Mouse (Mus musculus) liver, adult 2 months (tissue): Measurements from ENCODE around the gene 1700008O03Rik. TPM values are rescaled to one million over a fixed set of nuclear protein-coding genes. Genes with fewer than 3 reads are reported as not detected.

ENCODE experiments used
- DNase-seq: peaks from one replicate; pipeline ENCODE4 v3.0.0-alpha.2; 2011; ENCODE audit warnings: low read depth, low spot score; ENCODE audit errors: extremely low read depth
- H3K27ac ChIP-seq: fragments of 200-500 bp; replicated peaks from 2 replicates; pipeline ENCODE4 v1.5.1; 2012; ENCODE audit warnings: low read depth, mild to moderate bottlenecking, control low read depth, inconsistent platforms, low read length; ENCODE audit not compliant: insufficient read depth
- H3K27me3 ChIP-seq: fragments of 200-500 bp; 2 replicates; pipeline ENCODE4 v1.6.1; 2012; ENCODE audit warnings: mild to moderate bottlenecking, moderate library complexity, low read length, inconsistent platforms; ENCODE audit not compliant: control insufficient read depth, insufficient read depth
- H3K36me3 ChIP-seq: fragments of 200-500 bp; 2 replicates; pipeline ENCODE4 v1.6.1; 2012; ENCODE audit warnings: low read length, inconsistent platforms; ENCODE audit not compliant: control insufficient read depth, insufficient read depth
- H3K4me1 ChIP-seq: fragments of 200-500 bp; 2 replicates; pipeline ENCODE4 v1.6.1; 2011; ENCODE audit warnings: low read length; ENCODE audit not compliant: control insufficient read depth, insufficient read depth
- H3K4me3 ChIP-seq: fragments of 200-500 bp; 2 replicates; pipeline ENCODE4 v1.5.1; 2011; ENCODE audit warnings: low read depth, mild to moderate bottlenecking, control low read depth, low read length, moderate library complexity; ENCODE audit not compliant: insufficient read depth
- H3K79me2 ChIP-seq: fragments of 200-500 bp; 2 replicates; pipeline ENCODE4 v1.6.1; 2012; ENCODE audit warnings: inconsistent platforms, mild to moderate bottlenecking, low read length, moderate library complexity; ENCODE audit not compliant: control insufficient read depth, insufficient read depth
- H3K9ac ChIP-seq: fragments of 200-500 bp; 2 replicates; pipeline ENCODE4 v1.6.1; 2012; ENCODE audit warnings: low read depth, mild to moderate bottlenecking, control low read depth, inconsistent platforms, low read length
- CTCF ChIP-seq: fragments of 200-500 bp; IDR thresholded peaks from 2 replicates; pipeline ENCODE4 v1.5.1; 2011; ENCODE audit warnings: low read depth, low read length, control low read depth
- POLR2A ChIP-seq: fragments of 200-500 bp; IDR thresholded peaks from 2 replicates; pipeline ENCODE4 v1.6.1; 2011; ENCODE audit warnings: low read length, control low read depth; ENCODE audit not compliant: insufficient read depth; ENCODE audit errors: extremely low read depth
- WGBS: fragments of 180-500 bp; shearing (Covaris S2); methylation state at CpG from one replicate; pipeline ENCODE4 v1.1.7; 2018; 5-methylcytosine and 5-hydroxymethylcytosine counted together
- polyA plus RNA-seq: library from polyadenylated mRNA; depleted of rRNA; stranded (reverse); fragments of >200 nt; gene quantifications from 2 replicates; pipeline ENCODE4 v1.2.3, GENCODE M21; 2012
- total RNA-seq: library from RNA; depleted of rRNA; stranded (reverse); fragments of >200 nt; gene quantifications from 2 replicates; pipeline ENCODE4 v1.2.3, GENCODE M21; 2014

1700008O03Rik gene
- total and polyA plus RNA-seq, 2 experiments, result 0.27 TPM; not detected in 1

GRCm38 (mm10) chr7:44353601-44354340 is 31.8 kb downstream of the 1700008O03Rik start:
- Histone ChIP-seq H3K36me3 (no peaks in the 10 kb centered on the region), H3K9ac (no peak overlapping the region), H3K79me2 (no peaks in the 10 kb centered on the region), H3K27ac (no peak overlapping the region), H3K4me3 (no peak overlapping the region), H3K27me3 (peaks cover 34% of the 10 kb centered on the region), H3K4me1 (no peaks in the 10 kb centered on the region)
- no peak for DNase-seq
- WGBS, result 4% methylated on average over 30 of the region's 35 CpGs
- TF ChIP-seq POLR2A (no peak), CTCF (no peak)

DNA sequence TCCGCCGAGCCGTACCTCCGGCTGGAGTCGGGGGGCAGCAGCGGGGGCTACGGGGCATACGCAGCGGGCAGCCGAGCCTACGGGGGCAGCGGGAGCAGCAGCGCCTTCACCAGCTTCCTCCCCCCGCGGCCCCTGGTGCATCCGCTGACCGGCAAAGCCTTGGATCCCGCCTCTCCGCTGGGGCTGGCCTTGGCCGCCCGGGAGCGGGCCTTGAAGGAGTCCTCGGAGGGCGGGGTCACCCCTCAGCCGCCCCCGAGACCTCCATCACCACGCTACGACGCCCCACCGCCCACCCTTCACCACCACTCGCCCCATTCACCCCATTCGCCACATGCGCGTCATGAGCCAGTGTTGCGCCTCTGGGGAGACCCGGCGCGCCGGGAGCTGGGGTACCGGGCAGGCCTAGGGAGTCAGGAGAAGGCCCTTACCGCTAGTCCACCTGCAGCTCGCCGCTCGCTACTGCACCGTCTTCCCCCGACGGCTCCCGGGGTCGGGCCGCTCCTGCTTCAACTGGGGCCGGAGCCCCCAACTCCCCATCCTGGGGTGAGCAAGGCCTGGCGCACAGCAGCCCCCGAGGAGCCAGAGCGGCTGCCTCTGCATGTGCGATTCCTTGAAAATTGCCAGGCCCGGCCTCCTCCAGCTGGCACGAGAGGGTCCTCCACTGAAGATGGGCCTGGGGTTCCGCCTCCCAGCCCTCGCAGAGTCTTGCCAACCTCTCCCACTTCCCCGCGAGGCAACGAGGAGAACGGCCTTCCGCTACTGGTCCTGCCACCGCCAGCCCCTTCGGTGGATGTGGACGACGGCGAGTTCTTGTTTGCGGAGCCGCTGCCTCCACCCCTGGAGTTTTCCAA is 32.6 kb downstream of the 1700008O03Rik start:
- H3K4me1 ChIP-seq, result no peaks in the 10 kb centered on the region
- 5% methylated on average over 71 of the region's 71 CpGs for WGBS
- no peak for DNase-seq
- H3K4me3 ChIP-seq, result no peak overlapping the region
- peaks cover 34% of the 10 kb centered on the region for H3K27me3 ChIP-seq
- no peaks in the 10 kb centered on the region for H3K36me3 ChIP-seq
- H3K79me2 ChIP-seq, result no peaks in the 10 kb centered on the region
- no peak for TF ChIP-seq CTCF
- no peak for TF ChIP-seq POLR2A
- no peak overlapping the region for H3K9ac ChIP-seq
- H3K27ac ChIP-seq, result no peak overlapping the region

GRCm38 (mm10) chr7:44351881-44352749 is 33.5 kb downstream of the 1700008O03Rik start:
- Histone ChIP-seq H3K4me3 (no peak overlapping the region), H3K27ac (no peak overlapping the region), H3K9ac (no peak overlapping the region), H3K79me2 (no peaks in the 10 kb centered on the region), H3K27me3 (peaks cover 32% of the 10 kb centered on the region), H3K4me1 (no peaks in the 10 kb centered on the region), H3K36me3 (no peaks in the 10 kb centered on the region)
- WGBS, result 9% methylated on average over 70 of the region's 71 CpGs
- no peak for DNase-seq
- no peak for TF ChIP-seq CTCF
- no peak for TF ChIP-seq POLR2A

DNA sequence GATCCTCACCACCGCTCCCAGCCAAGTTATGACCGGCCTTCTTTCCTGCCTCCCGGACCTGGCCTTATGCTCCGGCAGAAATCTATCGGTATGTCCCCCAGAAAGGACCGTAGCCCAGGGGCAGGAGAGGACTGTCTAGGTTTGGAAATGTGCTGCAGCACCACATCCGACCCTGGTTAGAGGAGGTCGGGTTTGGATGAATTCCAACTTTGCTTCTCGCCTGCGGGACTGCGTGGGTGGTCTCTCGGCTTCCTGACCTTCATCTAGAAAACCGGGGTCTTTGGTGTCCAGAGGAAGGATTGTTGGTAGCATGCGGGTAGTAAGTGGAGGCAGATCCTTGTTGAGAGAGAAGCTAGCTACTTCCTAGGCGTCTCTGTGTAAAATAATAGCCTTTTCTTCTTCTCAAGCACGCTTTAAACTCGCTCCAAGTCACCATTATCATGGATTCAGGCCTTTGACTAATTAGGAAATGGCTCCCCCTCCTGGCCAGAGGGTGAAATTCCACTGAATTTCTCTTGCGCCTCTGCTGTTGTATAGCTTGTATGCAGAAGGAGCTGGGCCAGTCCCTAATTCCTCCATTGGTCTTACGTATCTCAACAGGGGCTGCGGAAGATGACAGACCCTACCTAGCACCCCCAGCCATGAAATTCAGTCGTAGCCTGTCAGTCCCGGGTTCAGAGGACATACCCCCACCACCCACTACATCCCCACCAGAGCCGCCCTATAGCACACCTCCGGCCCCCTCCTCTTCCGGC is 34.5 kb downstream of the 1700008O03Rik start:
- DNase-seq, result peak; percentile 57
- Histone ChIP-seq H3K4me3 (no peak overlapping the region), H3K4me1 (no peaks in the 10 kb centered on the region), H3K27ac (no peak overlapping the region), H3K27me3 (peaks cover 28% of the 10 kb centered on the region), H3K36me3 (no peaks in the 10 kb centered on the region), H3K9ac (no peak overlapping the region), H3K79me2 (no peaks in the 10 kb centered on the region)
- TF ChIP-seq POLR2A (no peak), CTCF (peak; percentile 60)
- 10% methylated on average over 25 of the region's 25 CpGs for WGBS

DNA sequence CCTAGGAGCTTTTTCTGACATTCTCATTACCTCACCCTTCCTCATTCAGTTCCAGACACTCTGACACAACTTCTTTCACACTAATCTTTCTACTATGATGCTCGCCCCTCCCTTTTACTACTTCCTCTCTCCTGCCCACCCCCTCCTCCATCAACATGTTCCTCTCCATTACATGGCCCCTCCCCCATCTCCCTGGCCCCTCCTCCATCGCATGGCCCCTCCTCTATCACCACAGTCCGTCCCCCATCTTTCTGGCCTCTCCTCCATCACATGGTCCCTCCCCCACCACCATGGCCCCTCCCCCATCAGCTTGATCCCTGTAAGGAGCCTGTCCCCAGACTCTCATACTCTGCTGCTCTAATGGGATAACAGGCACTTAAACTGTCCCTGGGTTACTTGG is 36.6 kb downstream of the 1700008O03Rik start:
- no peak overlapping the region for H3K9ac ChIP-seq
- H3K79me2 ChIP-seq, result no peaks in the 10 kb centered on the region
- 35% methylated on average over 3 of the region's 3 CpGs for WGBS
- H3K27me3 ChIP-seq, result peaks cover 25% of the 10 kb centered on the region
- H3K36me3 ChIP-seq, result no peaks in the 10 kb centered on the region
- TF ChIP-seq CTCF (no peak), POLR2A (no peak)
- H3K27ac ChIP-seq, result no peak overlapping the region
- no peak for DNase-seq
- no peak overlapping the region for H3K4me3 ChIP-seq
- no peaks in the 10 kb centered on the region for H3K4me1 ChIP-seq
